Mouse (Mus musculus) neural tube, embryonic 11.5 days (tissue): ENCODE measurements around the gene Ndufa3. TPM values are rescaled to one million over a fixed set of nuclear protein-coding genes. Genes with fewer than 3 reads are reported as not detected.
"Not testable (repeated sequence)": the region's sequence is repeated elsewhere in the genome, so short reads cannot be mapped to it uniquely, and the experiment has no call there.

Source experiments
- ATAC-seq: fragments of 200-750 bp; cut with Nextera tagmentation; 2 replicates; pipeline ENCODE4 v1.8.0; 2017; ENCODE audit warnings: moderate number of reproducible peaks, mild to moderate bottlenecking, moderate TSS enrichment, moderate library complexity; ENCODE audit not compliant: insufficient read depth, low FRiP score, low TSS enrichment
- DNase-seq: peaks from one replicate; pipeline ENCODE4 v3.0.0-alpha.2; 2015; ENCODE audit warnings: low spot score
- H3K27ac ChIP-seq: fragments of 300-500 bp; sonication (generic); 2 replicates; pipeline ENCODE4 v1.5.1; 2014; ENCODE audit warnings: low read depth, mild to moderate bottlenecking, low read length
- H3K27me3 ChIP-seq: fragments of 300-500 bp; sonication (generic); 2 replicates; pipeline ENCODE4 v1.6.1; 2014; ENCODE audit warnings: mild to moderate bottlenecking, low read length, mixed read lengths; ENCODE audit not compliant: control insufficient read depth, insufficient read depth
- H3K36me3 ChIP-seq: fragments of 300-500 bp; sonication (generic); 2 replicates; pipeline ENCODE4 v1.6.1; 2014; ENCODE audit warnings: mild to moderate bottlenecking, low read length, moderate library complexity, mixed read lengths; ENCODE audit not compliant: control insufficient read depth, insufficient read depth
- H3K4me1 ChIP-seq: fragments of 300-500 bp; sonication (generic); 2 replicates; pipeline ENCODE4 v1.6.1; 2014; ENCODE audit warnings: low read length, mixed read lengths; ENCODE audit not compliant: control insufficient read depth, insufficient read depth
- H3K4me2 ChIP-seq: fragments of 300-500 bp; sonication (generic); 2 replicates; pipeline ENCODE4 v1.6.1; 2014; ENCODE audit warnings: low read depth, mild to moderate bottlenecking, moderate library complexity
- H3K4me3 ChIP-seq: fragments of 300-500 bp; sonication (generic); 2 replicates; pipeline ENCODE4 v1.5.1; 2014; ENCODE audit warnings: low read depth, low read length
- H3K9ac ChIP-seq: fragments of 300-500 bp; sonication (generic); 2 replicates; pipeline ENCODE4 v1.6.1; 2014; ENCODE audit warnings: mild to moderate bottlenecking, low read length
- H3K9me3 ChIP-seq: fragments of 300-500 bp; sonication (generic); 2 replicates; pipeline ENCODE4 v1.6.1; 2016; ENCODE audit warnings: low read length; ENCODE audit not compliant: control insufficient read depth
- WGBS: fragments of 180-500 bp; shearing (Covaris S2); extraction: QIAGEN DNeasy Blood & Tissue Kit; methylation state at CpG from one replicate; pipeline ENCODE4 v1.1.7; 2014; 5-methylcytosine and 5-hydroxymethylcytosine counted together
- polyA plus RNA-seq: library from polyadenylated mRNA; unstranded; fragments of >200 nt; fragmentation: Nextera tagmentation; extraction: Ambion mirVana; gene quantifications from 2 replicates; pipeline ENCODE4 v1.2.1, GENCODE M21; 2014

The Ndufa3 gene
- polyA plus RNA-seq, 1 experiment from 2014 or later: 417 TPM

- H3K4me1 ChIP-seq, H3K27me3 ChIP-seq, H3K4me2 ChIP-seq, H3K9ac ChIP-seq, H3K4me3 ChIP-seq, H3K36me3 ChIP-seq, H3K9me3 ChIP-seq, H3K27ac ChIP-seq, ATAC-seq, DNase-seq: not testable (repeated sequence)
- 63% methylated on average over 1 of the region's 1 CpGs for WGBS
Measured at GRCm38 (mm10) chr7:3597755-3598154, 19.4 kb upstream of the Ndufa3 start.

- Histone ChIP-seq H3K27me3 (no peaks in the 10 kb centered on the region), H3K9me3 (no peaks in the 10 kb centered on the region), H3K4me2 (no peak overlapping the region), H3K4me3 (no peak overlapping the region), H3K4me1 (no peaks in the 10 kb centered on the region), H3K9ac (no peak overlapping the region), H3K27ac (no peak overlapping the region), H3K36me3 (no peaks in the 10 kb centered on the region)
- 20% methylated on average over 4 of the region's 4 CpGs for WGBS
- no peak; the same call in 1 of the 2 replicates for ATAC-seq
- peak; percentile 68 for DNase-seq
Measured at GRCm38 (mm10) chr7:3601119-3601518, 16.1 kb upstream of the Ndufa3 start.

DNA sequence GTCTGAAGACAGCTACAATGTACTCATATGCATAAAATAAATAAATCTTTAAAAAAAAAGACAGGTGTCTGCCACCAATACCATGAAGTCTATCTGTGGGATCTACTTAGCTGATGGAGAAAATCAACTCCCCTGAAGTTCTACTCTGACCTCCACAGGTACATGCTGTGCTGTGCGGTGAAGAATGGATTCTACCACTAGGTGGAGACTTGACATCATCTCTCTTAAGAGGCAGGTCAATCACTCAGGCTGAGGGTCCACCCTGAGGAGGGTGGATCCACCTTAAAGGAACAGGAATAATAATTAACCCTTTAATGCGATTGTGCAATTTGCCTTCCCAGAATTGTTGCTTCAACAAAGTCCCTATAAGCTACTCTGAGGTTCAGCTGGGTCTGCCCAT is 10.4 kb upstream of the Ndufa3 start:
- H3K9me3 ChIP-seq: no peaks in the 10 kb centered on the region
- H3K27me3 ChIP-seq: no peaks in the 10 kb centered on the region
- no peaks in the 10 kb centered on the region for H3K36me3 ChIP-seq
- DNase-seq (no peak), ATAC-seq (no peak)
- no peak overlapping the region for H3K27ac ChIP-seq
- 15% methylated on average over 2 of the region's 2 CpGs for WGBS
- no peaks in the 10 kb centered on the region for H3K4me1 ChIP-seq
- H3K4me2 ChIP-seq: no peak overlapping the region
- H3K9ac ChIP-seq: no peak overlapping the region
- no peak overlapping the region for H3K4me3 ChIP-seq

DNA sequence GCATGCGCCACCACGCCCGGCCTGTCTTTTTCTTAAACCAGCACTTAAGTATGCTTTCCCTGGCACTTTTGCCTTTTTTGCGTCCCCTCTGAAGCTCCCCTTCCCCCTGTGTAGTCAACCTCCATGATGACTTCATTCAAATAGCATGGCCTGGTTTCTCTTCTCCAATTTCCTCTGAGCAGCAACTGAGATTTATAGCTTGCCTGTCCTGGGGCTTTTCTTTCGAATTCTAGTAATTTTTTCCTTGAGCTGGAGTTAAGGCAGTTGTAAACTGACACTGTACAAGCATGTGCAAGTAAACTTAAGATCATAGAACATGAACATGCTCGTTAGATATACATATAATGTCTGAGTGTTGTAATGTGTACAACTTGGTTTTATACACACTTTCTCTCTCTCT is 9.8 kb upstream of the Ndufa3 start:
- H3K9ac ChIP-seq: no peak overlapping the region

GRCm38 (mm10) chr7:3608668-3609067 is 8.5 kb upstream of the Ndufa3 start:
- Histone ChIP-seq H3K4me3 (no peak overlapping the region), H3K9me3 (no peaks in the 10 kb centered on the region), H3K27me3 (no peaks in the 10 kb centered on the region), H3K4me1 (no peaks in the 10 kb centered on the region), H3K9ac (no peak overlapping the region), H3K36me3 (no peaks in the 10 kb centered on the region), H3K27ac (no peak overlapping the region), H3K4me2 (no peak overlapping the region)
- DNase-seq: no peak
- WGBS: 88% methylated on average over 3 of the region's 3 CpGs
- no peak for ATAC-seq

More for the DNA sequence above, 9.8 kb upstream of the Ndufa3 start:
- no peak overlapping the region for H3K4me3 ChIP-seq
- 85% methylated on average over 6 of the region's 6 CpGs for WGBS
- DNase-seq: no peak
- no peaks in the 10 kb centered on the region for H3K27me3 ChIP-seq
- no peak overlapping the region for H3K4me2 ChIP-seq
- H3K9me3 ChIP-seq: no peaks in the 10 kb centered on the region
- no peaks in the 10 kb centered on the region for H3K4me1 ChIP-seq
- ATAC-seq: no peak
- H3K36me3 ChIP-seq: no peaks in the 10 kb centered on the region
- no peak overlapping the region for H3K27ac ChIP-seq

GRCm38 (mm10) chr7:3609082-3609481 is 8.1 kb upstream of the Ndufa3 start:
- H3K4me3 ChIP-seq: no peak overlapping the region
- H3K36me3 ChIP-seq: no peaks in the 10 kb centered on the region
- H3K9ac ChIP-seq: no peak overlapping the region
- H3K9me3 ChIP-seq: no peaks in the 10 kb centered on the region
- ATAC-seq (no peak), DNase-seq (no peak)
- H3K4me2 ChIP-seq: no peak overlapping the region
- WGBS: 78% methylated on average over 3 of the region's 3 CpGs
- H3K27ac ChIP-seq: no peak overlapping the region
- no peaks in the 10 kb centered on the region for H3K4me1 ChIP-seq
- no peaks in the 10 kb centered on the region for H3K27me3 ChIP-seq

DNA sequence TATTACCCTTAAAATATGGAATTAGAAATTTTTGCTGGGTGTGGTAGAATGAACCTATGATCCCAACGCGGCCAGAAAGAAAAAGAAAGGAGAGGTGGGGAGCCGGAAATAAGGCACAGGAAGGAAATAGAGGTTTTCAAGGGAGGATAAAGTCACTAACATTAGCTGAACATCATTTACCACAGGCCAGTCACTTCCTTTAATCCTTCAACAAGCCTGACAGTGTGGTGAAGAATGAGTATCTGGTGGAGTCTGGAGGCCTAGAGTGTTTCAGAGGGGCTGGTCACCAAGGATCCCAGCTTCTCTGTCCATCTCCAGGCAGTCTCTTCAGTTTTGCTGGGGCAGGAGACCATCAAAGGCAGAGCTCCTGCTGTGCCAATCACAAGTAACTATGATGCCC is 6.7 kb upstream of the Ndufa3 start:
- ATAC-seq: no peak
- Histone ChIP-seq H3K9me3 (no peaks in the 10 kb centered on the region), H3K36me3 (no peaks in the 10 kb centered on the region), H3K4me3 (no peak overlapping the region), H3K27ac (no peak overlapping the region), H3K4me1 (no peaks in the 10 kb centered on the region), H3K4me2 (no peak overlapping the region), H3K9ac (no peak overlapping the region), H3K27me3 (no peaks in the 10 kb centered on the region)
- no peak for DNase-seq
- 88% methylated on average over 3 of the region's 3 CpGs for WGBS

GRCm38 (mm10) chr7:3611006-3611405 is 6.2 kb upstream of the Ndufa3 start:
- no peak overlapping the region for H3K4me2 ChIP-seq

DNA sequence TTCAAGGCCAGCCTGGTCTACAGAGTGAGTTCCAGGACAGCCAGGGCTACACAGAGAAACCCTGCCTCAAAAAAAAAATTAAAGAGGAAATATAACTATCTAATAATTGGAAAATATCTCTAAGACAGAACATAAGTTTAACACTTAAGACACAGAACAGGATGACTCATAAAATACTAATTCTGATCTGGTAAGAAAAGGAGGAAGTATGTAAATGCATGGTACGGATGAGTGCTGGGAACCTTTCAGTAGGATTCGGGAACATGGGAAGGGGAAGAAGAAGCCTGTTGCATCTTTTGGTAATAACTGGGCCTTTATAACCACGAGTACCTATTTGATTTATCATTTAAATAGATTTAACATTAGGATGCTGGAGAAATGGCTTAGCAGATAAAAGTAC is 3.2 kb upstream of the Ndufa3 start:
- ATAC-seq: no peak
- no peaks in the 10 kb centered on the region for H3K27me3 ChIP-seq
- 79% methylated on average over 3 of the region's 3 CpGs for WGBS
- DNase-seq: no peak
- H3K27ac ChIP-seq: no peak overlapping the region
- H3K9ac ChIP-seq: no peak overlapping the region
- no peaks in the 10 kb centered on the region for H3K36me3 ChIP-seq
- no peak overlapping the region for H3K4me3 ChIP-seq
- H3K4me2 ChIP-seq: no peak overlapping the region
- H3K9me3 ChIP-seq: no peaks in the 10 kb centered on the region
- H3K4me1 ChIP-seq: peaks cover 6% of the 10 kb centered on the region; the same call in 1 of the 2 replicates

More at GRCm38 (mm10) chr7:3611006-3611405, 6.2 kb upstream of the Ndufa3 start:
- Histone ChIP-seq H3K27me3 (no peaks in the 10 kb centered on the region), H3K4me1 (no peaks in the 10 kb centered on the region), H3K4me3 (no peak overlapping the region), H3K9me3 (no peaks in the 10 kb centered on the region), H3K36me3 (no peaks in the 10 kb centered on the region), H3K9ac (no peak overlapping the region), H3K27ac (no peak overlapping the region)
- DNase-seq (no peak), ATAC-seq (no peak)
- 90% methylated on average over 13 of the region's 13 CpGs for WGBS
